Mouse (Mus musculus): ENCODE data around the gene Esyt2.
"Not testable (repeated sequence)": the region's sequence is repeated elsewhere in the genome, so short reads cannot be mapped to it uniquely, and the experiment has no call there.

Gene Esyt2

DNA sequence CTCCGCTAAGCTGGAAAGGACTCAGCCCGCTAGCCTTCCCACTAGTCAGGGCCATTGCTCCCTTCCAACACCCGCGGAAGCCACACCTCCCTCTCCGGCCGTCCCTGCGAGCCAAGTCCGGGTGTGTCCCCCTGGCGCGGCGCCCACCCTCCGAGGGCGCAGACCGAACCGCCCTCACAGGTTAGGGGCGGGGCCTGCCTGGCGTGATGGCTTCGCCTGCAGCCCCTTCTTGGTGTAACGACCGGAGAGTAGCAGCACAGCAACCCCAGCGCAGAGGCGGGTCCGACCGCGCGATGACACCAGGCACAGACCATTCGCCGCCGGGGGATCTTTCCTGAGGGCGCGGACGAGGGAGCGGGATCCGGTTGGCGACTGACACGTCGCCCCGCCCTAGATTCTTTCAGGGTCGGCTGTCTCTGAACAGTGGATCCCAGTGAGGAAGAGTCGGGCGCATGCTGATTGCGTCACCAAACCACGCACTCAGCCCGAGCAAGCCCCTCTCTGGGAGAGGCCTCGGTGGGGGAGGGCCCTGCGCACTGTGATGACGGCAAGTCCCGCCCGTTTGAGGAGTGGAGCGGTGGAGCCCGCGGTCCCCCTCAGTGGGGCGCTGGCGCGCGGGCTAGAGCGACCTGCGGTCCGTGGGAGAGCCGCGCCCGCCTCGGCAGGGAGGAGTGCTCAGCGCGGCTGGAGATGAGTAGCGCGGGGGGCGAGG is at the start of gene Esyt2:
Gene Esyt2 (plus strand): TSS at position 544 of the 712 bp plus-strand sequence.
- DNase-seq (ENCODE audit: low spot score in 2 of 2): peak; percentile 97 to 100

DNA sequence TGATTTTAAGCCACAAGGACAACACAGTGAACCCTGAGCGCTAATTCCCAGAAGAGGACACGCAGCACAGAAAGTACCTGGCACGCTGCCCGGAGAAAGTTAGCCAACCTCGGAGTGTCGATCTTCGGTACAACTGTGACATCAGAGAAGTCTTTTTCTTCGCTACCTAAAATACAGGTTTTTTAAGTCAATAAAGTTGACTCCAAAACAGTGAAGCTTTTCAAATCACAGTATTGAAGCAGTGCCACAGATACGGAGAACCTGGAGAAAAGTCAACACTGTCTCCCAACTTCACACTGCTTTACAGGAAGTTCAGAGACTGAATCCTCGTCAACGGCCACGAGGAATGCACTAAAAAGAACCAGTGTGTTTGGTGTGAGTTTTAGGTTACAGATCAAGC is 49.4 kb upstream of the Esyt2 start:
- DNase-seq (ENCODE audit: low spot score in 2 of 2): no peak

DNA sequence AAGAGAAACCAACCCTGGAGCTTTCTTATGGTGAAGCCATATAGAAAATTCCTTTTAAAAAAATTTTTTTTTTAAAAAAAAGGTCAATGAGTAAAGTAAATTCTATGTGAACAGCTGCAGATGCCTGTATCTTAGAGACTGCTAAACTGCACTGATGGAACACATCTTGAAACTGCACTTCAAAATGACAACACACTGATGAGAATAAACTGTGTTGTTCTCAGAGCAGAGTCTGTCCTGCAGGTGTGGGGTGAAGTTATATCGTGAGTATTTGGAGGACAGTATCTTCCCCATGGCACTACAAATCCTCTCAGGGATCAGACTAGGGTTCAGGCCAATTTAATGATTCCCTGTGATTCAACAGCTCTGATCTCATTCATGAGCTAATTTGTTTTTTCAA is 48.9 kb upstream of the Esyt2 start:
- no peak for DNase-seq (ENCODE audit: low spot score in 2 of 2)

DNA sequence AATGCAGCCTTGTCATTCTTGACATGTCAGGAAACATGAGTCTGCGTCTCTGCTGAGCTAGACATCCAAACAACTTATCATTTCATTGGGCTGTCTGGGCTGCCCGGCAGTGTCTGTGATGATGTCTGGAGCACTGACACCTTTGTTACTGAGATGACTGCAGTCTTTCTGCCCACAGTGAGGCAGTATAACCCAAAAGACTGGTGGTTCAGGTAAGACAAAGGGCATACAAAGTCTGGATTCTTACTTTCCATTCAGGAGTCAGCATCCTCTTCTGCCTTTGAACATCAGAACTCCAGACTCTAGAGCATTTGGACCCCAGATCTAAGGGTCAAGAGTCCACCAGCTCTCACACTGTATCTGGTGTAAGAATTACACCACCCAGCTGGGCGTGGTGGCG is 45.6 kb upstream of the Esyt2 start:
- DNase-seq (ENCODE audit: low spot score in 2 of 2): no peak

DNA sequence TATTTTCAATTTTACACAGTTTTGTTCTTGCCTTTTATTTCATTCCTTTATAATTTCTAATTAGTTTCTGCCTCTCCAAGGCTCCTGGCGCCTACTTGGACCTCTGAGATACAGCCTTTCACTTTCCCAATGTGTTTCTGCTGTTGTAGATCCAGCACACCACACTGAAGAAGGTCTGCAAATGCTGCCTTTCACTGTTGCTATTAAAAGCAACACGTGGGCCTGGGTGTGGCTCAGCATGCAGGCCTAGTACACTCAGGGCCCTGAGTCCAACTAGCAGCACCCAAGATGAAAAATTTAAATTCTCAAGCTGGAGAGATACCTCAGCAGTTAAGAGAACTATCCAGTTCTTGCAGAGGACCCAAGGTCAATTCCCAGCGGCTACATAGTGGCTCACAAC is 44.3 kb upstream of the Esyt2 start:
- peak in 1 of 2 experiments; percentile 25 for DNase-seq (ENCODE audit: low spot score in 2 of 2)

DNA sequence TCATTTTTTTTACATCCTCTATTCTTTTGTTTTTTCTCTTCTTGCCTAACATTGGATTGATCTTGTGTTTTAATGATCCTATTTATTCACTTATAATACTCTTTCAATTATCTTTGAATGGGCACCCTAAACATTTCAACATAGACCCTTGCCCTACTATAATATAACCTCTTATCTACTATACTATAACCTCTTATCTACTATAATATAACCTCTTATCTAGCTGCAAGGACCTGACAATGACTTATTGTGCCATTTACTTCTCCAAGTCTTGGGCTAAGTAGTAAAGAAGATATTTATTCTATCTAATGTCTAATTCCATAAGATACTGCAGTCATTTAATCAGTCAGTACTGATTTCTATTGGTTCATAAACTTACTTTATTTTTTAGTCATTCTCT is 42.6 kb upstream of the Esyt2 start:
- DNase-seq (ENCODE audit: low spot score in 2 of 2): no peak

DNA sequence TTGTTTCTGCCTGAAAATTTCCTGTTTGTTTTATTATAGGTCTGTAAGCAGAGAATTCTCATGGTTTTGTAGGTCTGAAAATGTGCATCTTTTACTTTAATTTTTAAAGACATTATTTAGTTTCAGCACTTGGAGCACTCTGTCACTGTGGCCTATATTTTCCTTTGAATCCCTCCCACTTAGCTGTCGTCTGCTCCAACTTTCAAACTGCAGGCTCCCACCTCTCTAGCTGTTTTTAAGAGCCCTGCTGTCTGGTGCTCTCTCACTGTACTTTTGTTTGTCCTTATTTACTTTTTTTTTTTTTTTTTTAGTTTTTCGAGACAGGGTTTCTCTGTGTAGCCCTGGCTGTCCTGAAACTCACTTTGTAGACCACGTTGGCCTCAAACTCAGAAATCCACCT is 42.2 kb upstream of the Esyt2 start:
- DNase-seq (ENCODE audit: low spot score in 2 of 2): no peak

DNA sequence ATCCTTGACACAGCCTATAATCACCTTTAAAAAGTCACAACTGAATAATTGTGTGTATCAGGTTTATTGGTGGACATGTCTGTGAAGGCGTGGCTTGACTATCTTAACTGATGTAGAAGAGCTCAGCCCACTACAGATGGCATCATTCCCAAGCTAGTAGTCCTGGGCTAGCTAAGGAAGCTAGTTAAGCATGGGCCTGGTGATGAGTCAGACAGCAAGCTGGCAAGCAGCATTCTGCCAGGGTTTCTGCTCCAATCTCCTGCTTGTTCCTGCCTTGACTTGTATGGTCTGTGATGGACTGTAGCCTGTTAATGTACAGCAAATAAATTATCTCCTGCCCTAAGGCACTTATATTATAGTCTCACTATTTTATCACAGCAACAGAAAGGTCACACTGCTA is 36.4 kb upstream of the Esyt2 start:
- no peak for DNase-seq (ENCODE audit: low spot score in 2 of 2)

DNA sequence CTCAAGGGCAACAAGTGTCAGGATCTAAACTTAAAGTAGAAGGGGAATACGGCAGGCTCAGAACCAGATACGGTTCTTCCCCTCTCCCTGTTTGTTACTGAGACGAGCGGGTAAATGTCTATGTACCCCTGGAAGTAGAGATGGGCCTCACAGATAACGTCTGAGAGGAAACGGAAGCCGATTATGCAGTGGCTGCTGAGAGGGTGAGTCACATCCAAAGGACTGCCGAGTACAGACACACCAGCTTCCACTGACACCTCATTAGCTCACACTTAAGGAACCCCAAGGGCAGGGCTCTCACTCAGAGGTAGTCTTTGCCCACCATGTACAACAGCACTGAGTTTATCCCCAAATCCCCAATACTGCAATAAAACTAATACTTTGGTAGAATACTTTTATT is 26.3 kb upstream of the Esyt2 start:
- DNase-seq (ENCODE audit: low spot score in 2 of 2): no peak

DNA sequence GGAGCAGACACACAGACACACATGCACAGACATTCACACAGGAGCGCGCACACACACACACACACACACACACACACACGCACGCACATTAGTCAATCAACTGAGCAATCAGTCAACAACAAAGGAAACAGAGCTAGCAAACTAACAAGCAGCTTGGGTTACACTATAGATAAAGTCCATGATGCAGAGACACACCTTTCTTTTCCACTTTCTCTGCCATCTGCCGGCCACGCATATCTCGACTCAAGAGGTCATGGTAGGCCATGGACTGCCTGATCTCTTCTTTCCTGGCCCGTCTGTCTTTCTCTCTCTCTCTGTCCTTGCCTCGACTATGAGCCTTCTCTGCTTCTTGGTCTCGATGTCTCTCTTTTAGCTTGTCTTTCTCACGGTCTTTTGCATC is 25.4 kb upstream of the Esyt2 start:
- no peak for DNase-seq (ENCODE audit: low spot score in 2 of 2)

DNA sequence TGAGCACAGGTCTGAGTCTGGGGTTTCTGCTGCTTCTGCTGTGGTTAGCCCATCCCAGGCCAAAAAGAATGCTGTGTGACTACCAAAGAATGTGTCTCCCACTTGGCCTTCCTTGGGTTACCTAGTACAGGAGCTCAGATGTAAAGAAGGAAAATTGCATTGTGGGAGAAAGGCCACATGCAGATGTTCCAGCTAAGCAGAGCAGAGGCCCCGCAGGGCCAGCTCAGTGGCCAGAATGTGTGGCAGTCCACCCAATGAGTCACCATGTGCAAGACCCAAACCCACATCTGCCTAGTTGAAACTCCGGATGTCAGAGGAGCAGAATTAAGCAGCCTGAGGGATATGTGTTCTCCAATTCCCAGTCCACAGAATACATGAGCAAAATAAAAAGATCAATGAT is 22.7 kb upstream of the Esyt2 start:
- no peak for DNase-seq (ENCODE audit: low spot score in 2 of 2)

DNA sequence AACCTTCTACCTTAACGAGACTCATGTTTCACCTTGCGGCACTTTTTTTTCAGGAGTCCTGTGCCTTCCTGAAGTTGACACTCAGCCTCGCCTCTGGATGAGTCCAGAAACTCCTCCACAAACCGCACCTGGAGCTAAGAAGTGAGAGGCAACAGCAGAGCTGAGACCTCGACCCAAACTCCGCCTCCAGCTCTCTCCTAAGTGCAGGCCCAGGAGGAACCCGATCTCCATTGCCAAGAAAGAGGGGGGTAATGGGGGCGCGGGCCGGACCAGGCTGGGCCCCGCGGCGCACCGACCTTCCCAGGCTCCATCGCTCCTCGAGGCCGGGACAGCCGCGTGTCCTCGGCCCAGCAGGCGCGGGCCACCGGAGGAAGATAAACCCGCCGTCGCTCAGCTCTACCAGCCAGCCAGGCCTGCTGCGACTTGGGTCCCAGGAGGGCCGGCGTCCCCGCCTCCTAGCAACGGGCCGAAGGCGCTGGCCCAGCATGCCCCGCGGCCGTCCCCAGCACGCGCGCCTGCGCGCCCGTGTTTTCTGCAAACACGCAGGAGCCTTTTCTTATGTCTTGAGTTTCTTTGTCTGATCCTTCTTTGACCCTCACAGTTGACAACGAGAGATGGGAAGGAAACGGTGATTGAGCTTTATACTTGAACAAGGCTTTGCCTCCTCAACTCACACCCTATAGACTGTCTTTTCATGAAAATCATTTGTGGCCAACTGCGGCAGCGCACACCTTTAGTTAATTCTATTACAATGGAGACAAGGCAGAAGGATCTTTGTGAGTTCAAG is 18.2 kb upstream of the Esyt2 start, which contains the start of gene Wdr60:
Gene Wdr60 (minus strand): TSS at position 468 of the 787 bp plus-strand sequence.
- DNase-seq (ENCODE audit: low spot score in 2 of 2): peak; percentile 46 to 87

DNA sequence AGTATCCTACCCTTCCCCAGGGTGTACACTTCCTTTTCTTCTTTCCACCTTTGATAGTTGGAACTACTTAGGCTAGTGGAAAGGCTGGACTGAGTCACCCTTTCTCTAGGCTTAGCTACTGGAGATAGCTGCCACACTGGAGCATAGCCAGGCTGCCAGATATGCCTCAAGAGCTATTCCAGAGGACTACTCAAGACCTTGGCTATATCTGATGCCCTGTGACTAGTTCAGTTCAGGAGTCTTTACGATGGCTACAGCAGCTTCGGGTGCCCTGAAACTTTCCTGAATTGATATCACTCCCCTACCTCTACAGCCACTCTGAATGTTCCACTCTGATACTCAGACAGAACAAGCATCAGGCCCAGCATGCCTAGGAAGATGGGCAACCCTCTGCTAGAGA is 16.2 kb upstream of the Esyt2 start:
- no peak for DNase-seq (ENCODE audit: low spot score in 2 of 2)

DNA sequence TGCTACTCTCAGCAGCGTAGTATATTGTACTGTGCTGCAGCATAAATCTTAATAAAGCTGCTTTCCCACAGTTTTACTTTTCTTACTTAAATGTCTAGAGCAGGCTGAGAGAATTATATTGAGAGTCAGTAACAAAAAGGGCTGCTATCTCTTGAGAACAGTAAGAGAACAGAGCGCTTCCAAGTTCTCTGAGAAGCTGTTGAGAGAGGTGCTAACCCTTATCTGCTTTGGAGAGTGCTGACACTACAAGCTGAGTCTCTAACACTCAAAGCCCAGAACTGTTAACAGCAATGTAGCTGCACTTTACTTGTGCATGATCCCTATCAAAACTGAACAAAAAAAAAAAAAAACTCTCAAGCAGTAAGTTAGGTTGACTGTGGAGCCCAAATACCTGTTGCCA is 15.7 kb upstream of the Esyt2 start:
- no peak for DNase-seq (ENCODE audit: low spot score in 2 of 2)

DNA sequence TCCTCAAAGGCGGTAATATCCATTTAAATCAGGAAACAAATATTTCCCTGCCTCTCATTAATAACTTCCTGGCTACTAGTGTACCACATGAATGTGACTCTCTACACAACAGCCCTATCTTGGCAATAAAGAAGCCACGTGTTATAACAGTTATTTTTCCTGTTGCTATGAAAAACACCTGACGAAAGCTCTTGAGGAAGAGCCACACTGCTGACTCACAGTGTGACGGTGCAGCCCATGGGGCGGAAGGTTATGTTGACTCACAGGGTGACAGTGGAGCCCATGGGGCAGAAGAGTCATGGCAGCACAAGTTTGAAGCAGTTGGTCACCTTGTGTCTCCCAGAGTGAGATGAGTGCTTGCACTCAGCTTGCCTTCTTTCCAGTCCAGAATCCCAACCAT is 11.5 kb upstream of the Esyt2 start:
- no peak for DNase-seq (ENCODE audit: low spot score in 2 of 2)

DNA sequence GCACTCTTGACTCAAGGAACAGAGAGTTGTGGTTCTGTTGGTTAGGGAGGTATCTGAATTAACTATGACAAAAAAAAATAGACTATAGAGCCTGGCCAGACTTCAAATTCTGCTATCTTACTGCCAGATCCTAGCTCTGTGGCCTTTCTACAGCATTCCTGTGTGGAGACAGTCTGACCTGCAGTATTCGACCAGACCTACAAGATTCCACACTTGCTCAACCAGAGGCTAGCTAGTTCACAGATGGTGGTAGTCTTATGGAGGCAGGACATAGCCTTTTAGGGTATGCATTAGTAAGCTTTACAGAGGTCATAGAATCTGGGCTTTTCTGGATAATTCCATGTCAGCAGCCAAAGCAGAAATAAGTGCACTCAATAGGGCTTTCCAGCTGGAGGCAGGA is 10.5 kb upstream of the Esyt2 start:
- DNase-seq (ENCODE audit: low spot score in 2 of 2): no peak

DNA sequence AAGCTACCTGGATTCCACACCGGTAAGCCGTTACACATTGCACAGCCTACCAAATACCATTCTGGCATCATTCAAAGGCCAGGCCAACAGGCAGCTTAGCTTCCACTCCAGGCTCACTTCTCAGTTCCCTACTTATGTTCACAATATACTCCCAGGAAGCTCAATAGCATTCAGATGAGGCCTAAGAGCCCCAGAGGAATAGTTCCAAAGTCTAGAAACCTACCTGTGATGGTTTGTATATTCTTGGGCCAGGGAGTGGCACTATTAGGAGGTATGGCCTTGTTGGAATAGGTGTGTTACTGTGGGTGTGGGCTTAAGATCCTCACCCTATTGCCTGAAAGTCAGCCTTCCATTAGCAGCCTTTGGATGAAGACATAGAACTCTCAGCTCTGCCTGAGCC is 9.9 kb upstream of the Esyt2 start:
- DNase-seq (ENCODE audit: low spot score in 2 of 2): no peak

DNA sequence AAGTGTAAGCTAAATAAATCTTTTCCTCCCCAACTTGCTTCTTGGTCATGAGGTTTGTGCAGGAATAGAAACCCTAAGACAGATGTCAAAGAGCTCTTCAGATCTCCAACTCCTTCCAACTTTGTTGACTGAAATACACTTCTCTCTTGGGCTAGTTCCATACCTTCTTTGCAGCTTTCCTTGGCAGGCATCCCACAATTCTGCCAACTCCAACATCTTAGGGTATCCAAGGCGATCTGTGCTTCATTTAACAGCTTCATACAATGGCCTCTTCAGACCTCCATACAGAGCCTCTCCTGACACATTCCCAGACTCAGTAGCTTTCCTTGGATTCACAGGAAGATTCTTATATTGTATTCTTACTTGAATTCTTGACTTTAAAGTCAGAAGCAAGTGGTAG is 7.3 kb upstream of the Esyt2 start:
- no peak for DNase-seq (ENCODE audit: low spot score in 2 of 2)

DNA sequence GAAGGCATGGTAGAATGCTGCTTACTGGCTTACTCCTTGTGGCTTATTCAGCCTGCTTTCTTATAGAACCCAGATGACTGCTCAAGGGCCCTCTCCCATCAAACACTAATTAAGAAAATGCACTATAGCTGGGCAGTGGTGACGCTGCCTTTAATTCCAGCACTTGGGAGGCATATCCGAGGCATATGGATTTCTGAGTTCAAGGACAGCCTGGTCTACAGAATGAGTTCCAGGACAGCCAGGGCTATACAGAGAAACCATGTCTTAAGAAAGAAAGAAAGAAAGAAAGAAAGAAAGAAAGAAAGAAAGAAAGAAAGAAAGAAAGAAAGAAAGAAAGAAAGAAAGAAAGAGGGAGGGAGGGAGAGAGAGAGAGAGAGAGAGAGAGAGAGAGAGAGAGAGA is 5.9 kb upstream of the Esyt2 start, which contains the start of gene Gm11027:
Gene Gm11027 (plus strand): TSS at position 301 of the 400 bp plus-strand sequence.
- DNase-seq (ENCODE audit: low spot score in 2 of 2): not testable (repeated sequence)

DNA sequence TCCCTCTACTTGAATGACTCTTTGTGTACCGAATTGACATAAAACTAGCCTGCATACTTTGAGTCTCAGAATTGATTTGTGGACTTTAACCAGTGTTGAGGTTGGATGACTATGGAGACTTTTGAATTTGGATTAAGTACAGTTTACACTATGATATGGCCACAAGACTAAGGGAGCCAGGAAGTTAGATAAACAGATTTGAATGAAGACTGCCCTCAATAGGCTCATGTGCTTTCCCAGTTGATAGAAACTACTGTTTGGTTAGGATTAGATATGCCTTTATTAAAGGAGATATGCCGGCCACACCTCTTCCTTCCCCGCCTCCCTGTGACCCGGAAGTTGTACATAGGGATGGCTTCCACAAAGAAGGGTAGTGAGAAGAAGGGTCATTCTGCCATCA is 5.4 kb upstream of the Esyt2 start:
- no peak for DNase-seq (ENCODE audit: low spot score in 2 of 2)

DNA sequence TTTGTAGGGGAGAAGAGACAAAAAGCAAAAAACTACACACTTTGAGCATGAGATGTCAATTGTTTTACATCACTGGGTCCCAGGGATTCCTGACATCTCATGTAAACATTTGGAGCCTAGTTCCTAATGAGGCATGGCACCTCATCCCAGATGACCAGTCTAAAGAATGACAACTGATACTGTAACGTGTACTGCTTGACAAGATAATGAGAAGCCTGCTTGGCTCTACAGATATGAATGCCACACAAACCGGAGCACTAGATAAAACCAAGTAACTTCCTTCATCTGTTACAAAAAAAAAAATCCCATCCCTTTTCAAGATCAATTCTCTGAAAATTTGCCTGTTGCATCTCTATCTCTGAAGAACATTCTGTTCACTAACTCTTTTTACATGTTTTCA is 4.0 kb upstream of the Esyt2 start:
- DNase-seq (ENCODE audit: low spot score in 2 of 2): no peak

DNA sequence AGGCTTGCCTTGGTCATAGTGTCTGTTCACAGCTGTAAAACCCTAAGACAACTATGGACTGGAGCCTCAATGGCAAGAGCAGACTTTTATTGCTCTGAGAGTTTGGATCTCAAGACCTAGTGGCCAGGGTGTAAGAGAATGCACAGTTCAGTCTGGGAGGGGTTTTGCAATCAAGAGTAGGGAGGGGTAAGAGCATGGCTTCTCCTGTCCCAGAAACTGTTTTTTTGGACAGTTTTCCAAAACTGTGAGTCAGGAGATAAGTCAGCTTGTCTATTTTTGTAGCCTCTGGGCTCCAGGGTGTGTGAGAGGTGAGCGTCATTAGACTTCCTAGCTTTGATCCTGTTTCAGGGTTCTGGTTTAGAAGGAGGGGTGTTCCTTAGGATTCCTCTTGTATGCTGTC is 2.5 kb upstream of the Esyt2 start:
- DNase-seq (ENCODE audit: low spot score in 2 of 2): no peak

DNA sequence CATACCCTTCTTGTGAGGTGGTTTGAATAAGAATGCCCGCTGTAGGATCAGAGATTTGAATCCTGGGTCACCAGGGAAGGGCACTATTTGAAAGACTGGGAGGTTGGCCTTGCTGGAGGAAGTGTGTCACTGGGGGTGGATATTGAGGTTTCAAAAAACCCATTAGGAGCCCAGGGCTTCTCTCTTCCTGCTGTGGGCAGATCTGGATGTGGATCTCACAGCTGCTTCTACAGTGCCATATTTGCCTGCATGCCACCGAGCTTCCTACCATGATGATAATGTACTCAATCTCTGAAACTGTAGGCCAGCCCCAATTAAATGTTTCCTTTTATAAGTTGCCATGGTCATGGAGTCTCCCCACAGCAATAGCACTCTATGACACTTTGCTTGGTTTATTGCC is 1.8 kb upstream of the Esyt2 start:
- no peak for DNase-seq (ENCODE audit: low spot score in 2 of 2)

Measured in left cerebral cortex, adult 9 months (tissue).